Mouse (Mus musculus): ENCODE results near the gene Adamts3.

DNA sequence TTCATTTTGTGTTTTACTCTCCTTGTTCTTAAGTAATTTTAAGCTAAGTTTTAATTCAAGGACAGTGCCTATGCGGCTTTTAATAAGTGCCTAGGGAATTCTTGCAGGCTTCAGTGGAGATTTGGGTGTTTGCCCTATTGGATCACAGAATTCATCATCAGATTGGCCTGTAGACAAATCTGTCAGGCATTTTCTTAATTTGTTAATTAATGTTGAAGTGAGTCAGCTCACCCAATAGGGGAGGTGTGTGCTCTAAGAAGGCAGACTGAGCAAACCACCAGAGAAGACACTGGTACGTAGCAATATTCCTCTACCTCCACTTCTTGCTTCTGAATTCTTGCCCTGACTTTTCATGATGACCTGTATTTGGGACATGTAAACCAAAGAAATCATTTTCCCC lies 247.7 kb downstream of the Adamts3 start:
- TF ChIP-seq ZNF384 (IDR thresholded peaks at IDR 0.05; ENCODE audit: low read depth, low read length) (no peak), CHD2 (IDR thresholded peaks at IDR 0.05; ENCODE audit: low read depth, low read length) (no peak), HCFC1 (IDR thresholded peaks at IDR 0.05; ENCODE audit: borderline replicate concordance, insufficient read depth, low read length) (no peak), MAFK (IDR thresholded peaks at IDR 0.05; ENCODE audit: insufficient read depth, low read depth, low read length) (no peak), ZC3H11A (IDR thresholded peaks at IDR 0.05; ENCODE audit: borderline replicate concordance, low read depth, low read length) (no peak)

Measured in ES-E14 (cell line).